Mouse (Mus musculus): ENCODE data around the gene Scrn1. TPM values are rescaled to one million over a fixed set of nuclear protein-coding genes. Genes with fewer than 3 reads are reported as not detected.

Scrn1 gene
- polyA plus RNA-seq (2012; rRNA removed) = 1.1 TPM in 2 replicates

DNA sequence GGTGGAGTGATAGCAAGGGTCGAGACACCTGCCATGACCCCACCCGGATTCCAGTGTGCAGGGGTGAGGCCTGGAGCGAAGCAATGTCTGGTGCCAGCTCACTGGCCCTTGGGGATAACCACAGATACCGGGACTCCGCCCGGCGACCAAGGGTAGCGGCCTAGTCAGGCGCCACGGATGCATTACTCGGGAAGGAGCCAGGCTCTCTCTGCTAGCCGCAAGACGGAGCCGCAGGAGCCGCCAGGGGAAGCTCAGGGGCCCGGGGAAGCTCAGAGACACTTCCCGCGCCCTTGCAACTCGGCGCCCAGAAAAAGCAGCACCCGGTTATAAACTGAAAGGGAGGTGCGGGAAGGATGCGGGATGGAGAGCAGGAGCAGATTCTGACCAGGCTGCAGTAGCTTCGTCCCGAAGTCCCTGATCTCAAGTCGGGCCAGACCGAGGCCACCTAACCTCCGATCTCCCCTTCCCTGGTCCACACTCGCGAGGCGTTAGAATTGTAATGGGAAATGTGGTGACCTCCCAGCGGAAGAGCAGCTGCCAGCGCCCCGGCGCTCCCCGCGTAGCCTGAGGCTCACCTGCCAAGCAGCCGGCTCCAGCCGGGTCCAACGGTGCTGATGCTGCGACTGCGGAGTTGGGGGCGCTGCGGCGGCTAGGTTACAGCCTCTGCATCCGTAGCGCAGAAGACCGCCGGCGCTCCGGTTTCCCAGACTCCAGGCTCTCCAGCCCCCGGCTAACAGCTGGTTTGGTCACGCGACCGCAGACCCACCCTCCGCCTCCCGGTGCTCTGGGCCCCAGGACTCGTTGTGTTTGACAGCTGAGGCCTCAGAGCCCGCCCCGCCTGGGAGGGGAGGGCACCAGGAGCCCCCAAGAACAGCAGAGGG lies at the start of gene Scrn1:
Gene Scrn1 (minus strand): TSS at position 825 of the 881 bp plus-strand sequence.
- DNase-seq (ENCODE audit: low read depth, low spot score) = no peak
- WGBS = 3% methylated on average over 60 of the region's 60 CpGs

- WGBS = 56% methylated on average over 4 of the region's 4 CpGs
Observed at GRCm38 (mm10) chr6:54606241-54606640, 40.0 kb upstream of the Scrn1 start.

GRCm38 (mm10) chr6:54604001-54604715 lies 37.9 kb upstream of the Scrn1 start:
- 95% methylated on average over 1 of the region's 1 CpGs for WGBS
- DNase-seq (ENCODE audit: low read depth, low spot score) = no peak

More at GRCm38 (mm10) chr6:54606241-54606640, 40.0 kb upstream of the Scrn1 start:
- DNase-seq (ENCODE audit: low read depth, low spot score) = no peak

- DNase-seq (ENCODE audit: low read depth, low spot score) = no peak
- WGBS = 79% methylated on average over 2 of the region's 2 CpGs
Observed at GRCm38 (mm10) chr6:54602891-54603290, 36.6 kb upstream of the Scrn1 start.

DNA sequence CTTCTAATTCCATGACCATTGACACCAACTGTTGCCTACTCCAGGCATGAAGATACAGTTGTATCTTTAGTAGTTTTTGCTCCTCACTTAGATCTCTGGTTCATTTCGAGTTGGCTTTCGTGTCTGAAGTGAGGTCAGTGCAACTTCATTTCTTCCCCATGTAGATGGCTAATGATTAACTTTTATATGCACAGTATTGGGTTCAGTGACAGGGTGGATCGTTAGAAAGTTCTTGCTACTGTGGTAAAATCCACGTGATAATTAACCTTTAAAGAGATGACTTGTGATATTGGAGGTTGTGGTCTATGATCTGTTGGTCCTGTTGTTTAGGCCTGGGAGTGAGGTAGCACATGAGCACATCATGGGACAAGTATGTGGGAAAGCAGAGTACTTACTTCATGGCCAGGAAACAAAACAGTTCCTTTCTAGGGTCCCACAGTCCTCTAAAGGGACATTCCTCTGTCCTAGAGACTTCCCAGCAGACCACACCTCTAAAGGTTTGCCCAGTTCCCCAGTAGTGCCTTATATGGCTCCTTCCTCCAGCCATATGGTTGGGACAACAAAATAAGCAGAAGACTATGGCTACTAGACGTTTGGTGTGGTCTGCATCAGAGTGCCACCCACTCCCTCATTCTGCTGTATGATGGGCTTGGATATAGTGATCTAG lies 34.5 kb upstream of the Scrn1 start:
- 36% methylated on average over 5 of the region's 5 CpGs for WGBS

GRCm38 (mm10) chr6:54597711-54598110 lies 31.4 kb upstream of the Scrn1 start:
- DNase-seq (ENCODE audit: low read depth, low spot score) = no peak
- 82% methylated on average over 3 of the region's 3 CpGs for WGBS

More for the DNA sequence above, 34.5 kb upstream of the Scrn1 start:
- DNase-seq (ENCODE audit: low read depth, low spot score) = no peak

GRCm38 (mm10) chr6:54597208-54597607 lies 30.9 kb upstream of the Scrn1 start, which contains the start of gene Fkbp14:
Gene Fkbp14 (minus strand): TSS chr6:54597308.
- DNase-seq (ENCODE audit: low read depth, low spot score) = no peak
- whole genome bisulfite sequencing = 55% methylated on average over 4 of the region's 4 CpGs

GRCm38 (mm10) chr6:54595330-54595878 lies 29.1 kb upstream of the Scrn1 start:
- WGBS = under 1% methylated on average over 48 of the region's 48 CpGs
- no peak for DNase-seq (ENCODE audit: low read depth, low spot score)

GRCm38 (mm10) chr6:54594469-54595329 lies 28.4 kb upstream of the Scrn1 start, which contains the start of gene Plekha8:
Gene Plekha8 (plus strand): TSS chr6:54595111.
- WGBS = 1% methylated on average over 48 of the region's 49 CpGs
- no peak for DNase-seq (ENCODE audit: low read depth, low spot score)

DNA sequence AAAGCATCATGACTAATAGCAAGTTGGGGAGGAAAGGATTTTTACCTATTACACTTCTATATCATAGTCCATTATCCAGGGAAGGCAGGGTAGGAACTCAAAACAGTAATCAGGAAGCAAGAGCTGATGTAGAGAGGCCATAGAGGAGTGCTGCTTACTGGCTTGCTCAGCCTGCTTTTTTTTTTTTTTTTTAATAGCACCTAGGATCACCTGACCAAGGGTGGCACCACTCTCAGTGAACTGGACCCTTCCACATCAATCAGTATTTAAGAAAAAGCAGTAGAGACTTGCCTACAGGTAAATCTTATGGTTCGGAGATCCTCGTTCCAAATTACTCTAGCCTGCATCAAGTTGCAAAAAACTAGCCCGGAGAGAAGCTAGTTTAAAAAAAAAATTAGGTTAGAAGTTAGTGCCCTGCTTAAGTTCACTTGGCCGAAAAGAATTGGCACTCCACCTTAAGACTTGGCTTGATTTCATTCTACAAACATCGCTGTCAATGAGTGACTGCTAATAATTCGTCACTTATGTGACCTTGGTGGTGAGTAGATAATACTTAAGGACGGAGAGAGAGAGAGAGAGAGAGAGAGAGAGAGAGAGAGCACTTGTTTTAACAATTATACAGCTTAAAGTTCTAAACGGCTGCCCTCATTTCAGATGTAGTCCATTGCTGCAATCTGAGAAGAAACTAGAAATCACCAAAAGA lies 27.6 kb upstream of the Scrn1 start:
- no peak for DNase-seq (ENCODE audit: low read depth, low spot score)
- WGBS = 24% methylated on average over 8 of the region's 8 CpGs

GRCm38 (mm10) chr6:54592938-54593535 lies 26.7 kb upstream of the Scrn1 start:
- WGBS = under 1% methylated on average over 20 of the region's 20 CpGs
- no peak for DNase-seq (ENCODE audit: low read depth, low spot score)

DNA sequence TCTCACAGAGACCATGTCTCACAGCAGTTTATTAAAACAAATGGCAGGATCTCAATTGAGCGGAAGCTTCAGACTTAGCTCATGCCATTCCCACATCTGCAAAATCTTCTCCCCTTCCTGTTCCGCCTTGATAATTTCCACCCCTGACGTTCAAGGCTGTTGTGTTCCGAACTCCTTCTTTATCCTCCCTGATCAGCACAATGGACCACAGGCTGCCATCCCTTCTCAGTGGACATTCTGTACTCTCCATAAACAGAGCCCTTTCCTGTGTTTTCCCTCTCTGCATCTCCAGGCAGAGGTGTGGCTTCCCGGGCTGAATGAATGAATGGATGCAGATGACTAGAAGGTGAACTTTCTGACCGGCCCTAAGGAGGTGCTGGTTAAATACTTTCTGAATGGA lies 25.5 kb upstream of the Scrn1 start:
- no peak for DNase-seq (ENCODE audit: low read depth, low spot score)
- 59% methylated on average over 6 of the region's 6 CpGs for WGBS

DNA sequence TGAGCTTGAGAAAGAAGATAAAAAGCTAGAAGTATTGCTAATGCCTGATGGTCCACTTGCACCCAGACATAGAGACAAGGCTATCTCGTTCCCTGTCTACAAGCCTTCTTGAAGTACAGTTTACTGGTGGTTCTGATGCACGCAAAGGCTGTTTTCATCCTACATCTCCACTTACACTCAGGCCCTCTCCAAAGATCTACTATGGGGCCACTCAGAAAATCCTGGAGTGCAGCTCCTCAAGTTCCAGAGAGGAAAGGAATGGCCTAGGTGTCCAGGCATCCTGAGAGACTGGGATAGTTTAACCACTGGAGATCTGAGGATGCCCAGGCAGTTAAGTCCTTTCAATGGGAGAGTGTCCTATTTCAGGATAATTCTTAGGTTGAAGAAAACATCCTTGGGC lies 24.4 kb upstream of the Scrn1 start:
- 91% methylated on average over 2 of the region's 2 CpGs for WGBS
- DNase-seq (ENCODE audit: low read depth, low spot score) = no peak

DNA sequence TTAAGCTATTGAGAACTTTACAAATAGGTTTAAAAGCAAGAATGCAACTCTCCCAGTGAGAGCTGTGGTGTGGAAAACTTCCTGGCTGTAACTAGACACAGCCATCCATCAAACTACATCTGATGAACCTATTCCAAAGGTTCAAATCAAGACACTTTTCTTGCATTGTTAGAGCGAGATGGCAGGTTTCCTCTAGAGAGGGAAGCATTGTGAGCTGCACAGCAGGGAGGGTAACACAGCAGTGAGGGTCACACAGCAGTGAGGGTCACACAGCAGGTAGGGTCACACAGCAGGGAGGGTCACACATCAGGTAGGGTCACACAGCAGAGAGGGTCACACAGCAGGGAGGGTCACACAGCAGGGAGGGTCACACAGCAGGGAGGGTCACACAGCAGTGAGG lies 21.9 kb upstream of the Scrn1 start:
- no peak for DNase-seq (ENCODE audit: low read depth, low spot score)
- WGBS = 93% methylated on average over 1 of the region's 1 CpGs

GRCm38 (mm10) chr6:54587683-54588082 lies 21.4 kb upstream of the Scrn1 start:
- no peak for DNase-seq (ENCODE audit: low read depth, low spot score)
- 80% methylated on average over 4 of the region's 4 CpGs for WGBS

DNA sequence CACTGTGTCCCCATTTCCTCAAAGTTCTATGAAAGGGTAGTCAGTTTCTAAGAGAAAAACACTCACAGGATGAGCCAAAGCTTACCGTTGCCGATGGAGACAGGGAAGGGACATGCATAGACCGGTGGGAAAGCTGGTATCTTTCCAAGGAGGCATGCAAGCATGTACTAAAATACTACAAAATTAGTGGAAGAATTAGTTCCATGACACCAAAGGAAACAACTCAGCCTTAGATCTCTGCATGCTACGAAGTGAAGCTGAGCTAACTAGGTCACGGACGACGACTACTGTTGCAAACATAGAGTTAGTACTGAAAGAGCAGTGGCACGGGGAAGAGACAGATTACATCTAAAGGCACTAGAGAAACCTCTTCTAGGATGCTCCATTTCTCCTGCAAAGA lies 20.6 kb upstream of the Scrn1 start:
- no peak for DNase-seq (ENCODE audit: low read depth, low spot score)
- WGBS = 88% methylated on average over 8 of the region's 8 CpGs

DNA sequence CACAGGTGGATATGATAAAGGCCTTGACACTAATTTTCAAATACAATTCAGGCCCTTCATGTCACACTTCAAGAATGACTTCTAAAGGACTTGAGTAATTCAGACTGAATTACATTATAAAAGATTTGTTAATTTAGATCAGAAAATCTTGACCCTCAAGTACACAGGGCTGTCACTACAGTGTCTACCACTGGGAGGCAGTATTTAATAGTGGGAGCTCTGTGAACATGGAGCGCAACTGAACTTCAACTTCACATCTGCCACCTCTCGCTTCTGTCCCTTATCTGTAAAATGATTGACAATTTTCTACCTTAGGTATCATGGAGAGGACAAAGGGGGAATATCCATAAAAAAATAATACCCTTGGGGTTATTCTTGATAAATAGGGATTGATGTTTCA lies 19.9 kb upstream of the Scrn1 start:
- no peak for DNase-seq (ENCODE audit: low read depth, low spot score)
- 17% methylated on average over 2 of the region's 2 CpGs for WGBS
